Mouse (Mus musculus): ENCODE results near the gene Btbd3. TPM values are rescaled to one million over a fixed set of nuclear protein-coding genes. Genes with fewer than 3 reads are reported as not detected.

Btbd3 gene
- total RNA-seq, 2 experiments from 2014 or later, result 0.09 TPM; not detected in 1

- no peak for ATAC-seq (replicated peaks; ENCODE audit: low FRiP score, poor library complexity, severe bottlenecking)
Observed at GRCm38 (mm10) chr2:138492176-138492575, 235.8 kb downstream of the Btbd3 start.

DNA sequence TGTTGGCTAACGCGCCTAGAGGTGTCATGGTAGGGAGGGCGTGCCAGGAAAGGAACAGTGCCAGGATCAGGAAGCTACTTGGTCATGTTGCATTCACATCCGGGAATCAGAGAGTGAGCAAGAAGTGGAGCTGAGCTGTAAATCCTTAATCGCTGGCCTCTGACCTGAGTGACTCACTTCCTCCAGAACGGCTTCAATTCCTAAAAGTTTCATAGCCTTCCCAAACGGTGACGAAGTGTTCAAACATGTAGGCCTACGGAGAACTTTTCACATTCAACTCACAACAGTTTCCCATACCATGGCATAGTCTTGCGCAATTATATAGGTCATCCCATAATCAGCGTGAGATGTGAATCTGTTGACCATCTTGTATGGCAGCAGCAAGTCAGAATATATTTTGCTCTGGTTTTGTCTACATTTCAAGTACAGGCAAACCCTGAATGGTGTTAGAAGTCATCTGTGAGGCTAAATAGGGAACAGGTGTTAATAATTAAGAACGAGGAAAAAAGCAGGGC, 247.6 kb downstream of the Btbd3 start:
- no peak for ATAC-seq (replicated peaks; ENCODE audit: low FRiP score, poor library complexity, severe bottlenecking)

DNA sequence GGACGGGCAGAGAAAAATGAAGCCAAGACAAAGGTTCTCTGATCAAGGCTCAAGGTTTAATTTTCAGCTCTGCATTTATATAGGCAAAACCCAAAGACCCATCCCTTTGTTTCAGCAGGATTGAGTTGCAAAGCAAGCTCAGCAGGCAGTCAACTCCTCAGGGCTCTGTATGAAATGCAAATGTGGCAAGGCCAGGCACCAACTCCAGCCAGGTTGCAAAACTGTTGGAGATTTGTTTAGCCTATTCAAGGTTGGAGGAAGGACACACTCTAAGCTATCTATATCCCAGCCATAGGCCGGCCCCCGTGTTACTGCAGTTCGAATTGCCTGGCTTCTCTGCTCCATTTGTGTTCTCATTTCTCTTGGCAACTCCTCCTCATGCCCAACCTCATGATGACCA, 259.2 kb downstream of the Btbd3 start:
- no peak for ATAC-seq (replicated peaks; ENCODE audit: low FRiP score, poor library complexity, severe bottlenecking)

DNA sequence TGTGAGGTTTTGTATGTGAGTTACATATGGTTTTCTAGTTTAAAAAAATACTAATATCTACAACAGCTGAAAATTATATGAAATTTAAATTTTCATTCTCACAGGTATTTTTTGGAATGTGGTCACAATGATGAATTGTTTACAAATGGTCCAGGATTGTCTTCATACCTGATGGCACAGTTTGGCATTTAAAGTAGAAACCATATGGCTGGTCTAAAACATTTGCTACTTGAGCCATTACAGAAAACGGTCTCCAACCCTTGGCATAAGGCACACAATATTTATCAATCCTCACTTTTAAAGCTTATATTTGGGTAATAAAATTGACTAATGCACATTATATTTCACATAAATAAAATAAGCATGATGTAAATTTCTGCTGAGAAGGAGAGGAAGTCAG, 272.1 kb downstream of the Btbd3 start:
- no peak for ATAC-seq (replicated peaks; ENCODE audit: low FRiP score, poor library complexity, severe bottlenecking)

- no peak for ATAC-seq (replicated peaks; ENCODE audit: low FRiP score, poor library complexity, severe bottlenecking)
Observed at GRCm38 (mm10) chr2:138531160-138531967, 275.0 kb downstream of the Btbd3 start.

GRCm38 (mm10) chr2:138531992-138532391, 275.6 kb downstream of the Btbd3 start:
- no peak for ATAC-seq (replicated peaks; ENCODE audit: low FRiP score, poor library complexity, severe bottlenecking)

DNA sequence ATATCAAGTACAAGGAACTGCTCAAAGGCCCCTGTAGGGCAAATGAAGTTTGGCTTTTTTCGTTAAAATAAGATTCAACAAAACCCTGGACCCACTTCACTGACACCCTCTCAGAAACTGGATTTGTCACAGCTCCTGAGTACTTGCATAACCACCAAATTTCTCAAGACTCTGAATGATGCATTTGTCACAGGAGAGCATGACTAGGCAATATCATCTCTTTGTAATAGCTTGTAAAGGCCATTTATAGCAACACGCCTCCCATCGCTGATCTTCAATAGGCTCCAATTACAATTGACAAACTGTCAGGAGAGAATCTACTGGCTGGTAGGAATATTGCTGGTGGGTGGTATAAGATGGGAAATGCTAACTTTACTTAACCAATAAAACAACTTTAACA, 283.3 kb downstream of the Btbd3 start:
- no peak for ATAC-seq (replicated peaks; ENCODE audit: low FRiP score, poor library complexity, severe bottlenecking)

DNA sequence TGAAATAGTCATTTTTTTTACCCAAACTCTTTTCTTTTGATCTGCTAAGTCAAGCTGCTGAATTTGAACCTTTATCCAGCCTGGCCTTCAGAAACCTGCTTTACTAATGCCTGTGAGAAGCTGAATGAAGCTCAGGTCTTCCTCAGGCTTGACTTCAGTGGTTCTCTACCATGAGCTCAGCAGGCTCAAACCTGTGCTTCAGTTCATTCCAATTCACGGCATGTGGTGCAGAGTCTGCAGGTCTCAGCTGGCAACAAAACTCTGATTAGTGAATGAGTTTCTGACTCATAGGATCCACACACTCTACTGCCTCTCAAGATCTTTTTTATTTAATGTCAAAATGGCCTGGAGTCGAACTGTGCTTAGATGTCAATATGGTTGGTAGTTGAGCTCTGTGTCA, 292.6 kb downstream of the Btbd3 start:
- no peak for ATAC-seq (replicated peaks; ENCODE audit: low FRiP score, poor library complexity, severe bottlenecking)

DNA sequence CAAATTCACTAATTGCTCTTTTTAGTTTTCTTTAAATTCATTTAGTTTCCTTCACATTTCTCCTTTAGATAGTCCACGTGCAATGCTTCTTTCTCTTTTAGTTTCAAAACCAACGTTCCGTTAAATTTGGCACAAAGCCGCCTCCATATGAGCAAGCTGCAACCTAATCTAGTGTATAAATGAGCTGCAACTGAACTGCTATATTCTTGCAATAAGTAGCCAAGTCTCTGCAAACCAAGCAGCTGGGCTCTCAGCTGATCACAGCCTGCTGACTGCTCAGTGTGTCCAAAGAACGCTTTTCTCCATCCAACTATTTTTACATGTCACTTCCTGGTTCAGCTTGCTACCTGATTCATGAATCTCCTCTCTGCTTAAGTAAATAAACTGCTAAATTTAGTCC, 295.2 kb downstream of the Btbd3 start:
- ATAC-seq (replicated peaks; ENCODE audit: low FRiP score, poor library complexity, severe bottlenecking), result no peak

DNA sequence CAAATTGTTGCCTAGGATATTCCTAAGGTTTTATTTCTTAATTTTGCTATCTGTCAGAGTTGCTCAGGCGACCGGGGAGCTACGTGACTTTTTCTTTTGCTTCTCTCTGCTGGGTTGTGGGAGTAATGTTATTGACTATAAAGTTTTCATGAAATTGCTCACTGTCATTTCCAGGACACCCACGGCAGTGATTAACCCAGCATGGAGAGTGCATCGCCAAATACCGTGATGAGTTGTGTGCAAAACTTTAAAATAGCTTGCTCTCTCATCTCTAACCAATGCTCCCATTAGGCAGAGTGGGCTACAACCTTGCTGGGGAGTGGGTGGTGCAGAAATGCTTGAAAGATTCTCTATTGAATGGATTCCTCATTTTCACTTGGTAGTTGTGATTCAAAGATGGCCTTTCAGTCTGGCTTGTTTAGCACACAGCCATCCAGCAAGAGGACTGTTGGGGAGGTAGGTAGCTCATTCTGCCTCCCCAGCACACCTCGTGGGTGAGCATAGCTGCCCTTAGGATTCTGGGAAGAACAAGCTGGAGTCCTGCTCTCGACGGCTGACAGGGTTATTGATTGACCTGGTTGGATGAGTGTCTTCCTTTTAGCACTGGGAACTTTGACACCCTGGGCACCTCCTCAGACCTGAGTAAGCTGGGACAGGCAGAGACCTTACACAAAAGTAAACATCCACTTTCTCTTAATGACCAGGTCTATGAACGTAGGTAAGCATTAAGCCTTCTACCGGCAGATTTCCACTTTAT, 298.9 kb downstream of the Btbd3 start:
- ATAC-seq (replicated peaks; ENCODE audit: low FRiP score, poor library complexity, severe bottlenecking), result no peak

DNA sequence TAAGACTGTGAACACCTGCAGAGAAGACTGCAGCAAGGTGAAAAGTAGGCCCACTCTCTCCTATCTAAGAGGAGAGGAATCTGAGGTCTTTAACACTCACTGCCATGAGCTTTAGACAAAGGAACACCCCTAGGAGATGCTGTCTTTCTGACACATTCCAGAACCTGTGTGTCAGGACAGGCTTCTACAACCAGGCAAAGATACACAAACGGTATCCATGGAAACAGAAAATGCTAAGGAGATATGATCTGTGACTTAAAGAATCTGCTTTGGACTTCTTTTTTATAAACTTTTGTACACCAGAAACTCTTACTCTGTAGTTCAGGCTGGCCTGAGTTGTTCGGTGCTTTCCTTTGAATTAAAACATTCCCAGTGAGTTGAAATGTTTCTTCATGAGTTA, 329.6 kb downstream of the Btbd3 start:
- no peak for ATAC-seq (replicated peaks; ENCODE audit: low FRiP score, poor library complexity, severe bottlenecking)

DNA sequence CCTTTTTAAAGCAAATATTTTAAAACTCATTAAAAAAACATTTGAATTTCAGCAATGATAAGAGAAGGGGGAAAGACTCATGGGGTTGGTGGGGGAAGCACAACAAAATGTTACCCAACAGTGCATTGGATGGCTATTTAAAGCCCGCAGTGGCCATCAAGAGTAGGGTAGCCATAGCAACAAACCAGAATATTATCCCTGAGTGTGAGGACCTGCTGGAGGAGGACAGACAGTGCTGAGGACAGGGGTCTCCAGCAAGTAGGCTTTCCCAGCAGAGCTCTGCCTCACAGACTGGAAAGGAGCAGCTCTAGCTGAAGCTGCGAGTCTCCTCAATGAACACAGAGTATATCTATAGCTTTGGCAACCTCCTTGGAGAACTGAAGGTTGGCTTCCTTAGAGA, 331.0 kb downstream of the Btbd3 start:
- ATAC-seq (replicated peaks; ENCODE audit: low FRiP score, poor library complexity, severe bottlenecking), result no peak

DNA sequence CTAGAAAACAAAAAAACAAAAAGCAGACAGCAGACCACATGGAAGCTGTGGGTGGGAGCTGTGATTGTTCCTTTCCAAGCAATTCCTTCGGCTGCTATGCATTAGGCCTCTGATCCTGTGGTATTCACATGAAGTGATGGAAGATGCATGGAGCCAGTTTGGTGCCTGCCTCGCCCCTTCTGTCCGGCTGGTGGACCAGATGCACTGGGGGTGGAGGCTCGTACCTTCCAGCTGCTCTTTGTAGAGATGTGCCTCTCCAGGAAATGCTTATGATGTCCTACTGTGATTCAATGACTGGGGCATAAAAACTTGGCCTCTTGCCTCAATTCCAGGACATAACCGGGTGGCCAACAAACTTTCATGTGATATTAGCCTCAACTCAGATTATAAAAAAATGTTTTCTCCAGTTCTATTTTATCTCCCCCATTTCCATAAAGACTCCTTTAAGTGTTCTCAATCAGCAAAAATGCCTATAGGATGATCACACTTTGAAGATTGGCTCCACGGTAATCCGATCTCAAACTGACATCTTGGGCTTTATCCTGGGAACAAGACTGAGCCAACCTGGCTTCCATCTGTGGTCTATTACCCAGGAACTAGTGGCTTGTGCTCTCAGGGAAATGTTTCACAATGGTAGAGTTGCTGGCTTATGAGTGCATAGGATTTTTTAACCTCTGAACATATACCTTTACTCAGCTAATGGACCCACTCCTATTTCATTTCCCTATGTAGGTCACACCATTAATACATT, 331.6 kb downstream of the Btbd3 start:
- ATAC-seq (replicated peaks; ENCODE audit: low FRiP score, poor library complexity, severe bottlenecking), result no peak

GRCm38 (mm10) chr2:138589105-138589504, 332.7 kb downstream of the Btbd3 start:
- ATAC-seq (replicated peaks; ENCODE audit: low FRiP score, poor library complexity, severe bottlenecking), result no peak

GRCm38 (mm10) chr2:138590307-138590706, 333.9 kb downstream of the Btbd3 start:
- no peak for ATAC-seq (replicated peaks; ENCODE audit: low FRiP score, poor library complexity, severe bottlenecking)

- ATAC-seq (replicated peaks; ENCODE audit: low FRiP score, poor library complexity, severe bottlenecking), result no peak
Observed at GRCm38 (mm10) chr2:138612361-138612760, 356.0 kb downstream of the Btbd3 start.

GRCm38 (mm10) chr2:138617501-138617900, 361.1 kb downstream of the Btbd3 start:
- ATAC-seq (replicated peaks; ENCODE audit: low FRiP score, poor library complexity, severe bottlenecking), result no peak

All from erythroblast, adult 5-6 weeks (primary cell).